Mouse (Mus musculus) heart, adult 11 months (tissue): Measurements from ENCODE around the gene Krt15.

ENCODE experiments used
- DNase-seq: peaks from one replicate; pipeline ENCODE4 v3.0.0; 2022

The Krt15 gene

GRCm38 (mm10) chr11:100135731-100136130, at the start of gene Krt15:
TSS of gene Krt15 (minus strand) at chr11:100135928.
- DNase-seq, result no peak

- DNase-seq, result no peak
These were observed 46.0 kb upstream of the Krt15 start for GRCm38 (mm10) chr11:100181725-100182124.

GRCm38 (mm10) chr11:100179260-100179659, 43.5 kb upstream of the Krt15 start:
- DNase-seq, result no peak

- DNase-seq, result no peak
These were observed 42.6 kb upstream of the Krt15 start for GRCm38 (mm10) chr11:100178307-100178706.

- no peak for DNase-seq
These were observed 41.1 kb upstream of the Krt15 start for GRCm38 (mm10) chr11:100176791-100177190.

GRCm38 (mm10) chr11:100168765-100169762, 33.3 kb upstream of the Krt15 start:
- DNase-seq, result peak; percentile 87

GRCm38 (mm10) chr11:100168071-100168470, 32.3 kb upstream of the Krt15 start:
- peak; percentile 93 for DNase-seq

GRCm38 (mm10) chr11:100164392-100164791, 28.7 kb upstream of the Krt15 start:
- DNase-seq, result no peak

GRCm38 (mm10) chr11:100157908-100158477, 22.3 kb upstream of the Krt15 start:
- no peak for DNase-seq

- DNase-seq, result no peak
These were observed 21.6 kb upstream of the Krt15 start for GRCm38 (mm10) chr11:100157331-100157730.

- no peak for DNase-seq
These were observed 19.9 kb upstream of the Krt15 start for GRCm38 (mm10) chr11:100155497-100156255.

GRCm38 (mm10) chr11:100148615-100149330, 13.0 kb upstream of the Krt15 start, which contains the start of gene Krt19:
TSS of gene Krt19 (minus strand) at chr11:100148665.
- no peak for DNase-seq

GRCm38 (mm10) chr11:100147566-100148353, 12.0 kb upstream of the Krt15 start:
- DNase-seq, result no peak

GRCm38 (mm10) chr11:100145858-100146560, 10.3 kb upstream of the Krt15 start:
- DNase-seq, result no peak

- DNase-seq, result no peak
These were observed 9.4 kb upstream of the Krt15 start for GRCm38 (mm10) chr11:100145104-100145503.

GRCm38 (mm10) chr11:100140966-100141365, 5.2 kb upstream of the Krt15 start:
- peak; percentile 89 for DNase-seq

- no peak for DNase-seq
These were observed 3.7 kb upstream of the Krt15 start for GRCm38 (mm10) chr11:100139391-100139790.

- no peak for DNase-seq
These were observed 3.1 kb upstream of the Krt15 start for GRCm38 (mm10) chr11:100138809-100139208.

GRCm38 (mm10) chr11:100137693-100138092, 2.0 kb upstream of the Krt15 start:
- DNase-seq, result no peak

- no peak for DNase-seq
These were observed 831 bp upstream of the Krt15 start for GRCm38 (mm10) chr11:100136559-100136958.

GRCm38 (mm10) chr11:100124901-100125300, 10.8 kb downstream of the Krt15 start:
- DNase-seq, result no peak
